Mouse (Mus musculus): ENCODE data around the gene Tspan10.

Tspan10 gene

DNA sequence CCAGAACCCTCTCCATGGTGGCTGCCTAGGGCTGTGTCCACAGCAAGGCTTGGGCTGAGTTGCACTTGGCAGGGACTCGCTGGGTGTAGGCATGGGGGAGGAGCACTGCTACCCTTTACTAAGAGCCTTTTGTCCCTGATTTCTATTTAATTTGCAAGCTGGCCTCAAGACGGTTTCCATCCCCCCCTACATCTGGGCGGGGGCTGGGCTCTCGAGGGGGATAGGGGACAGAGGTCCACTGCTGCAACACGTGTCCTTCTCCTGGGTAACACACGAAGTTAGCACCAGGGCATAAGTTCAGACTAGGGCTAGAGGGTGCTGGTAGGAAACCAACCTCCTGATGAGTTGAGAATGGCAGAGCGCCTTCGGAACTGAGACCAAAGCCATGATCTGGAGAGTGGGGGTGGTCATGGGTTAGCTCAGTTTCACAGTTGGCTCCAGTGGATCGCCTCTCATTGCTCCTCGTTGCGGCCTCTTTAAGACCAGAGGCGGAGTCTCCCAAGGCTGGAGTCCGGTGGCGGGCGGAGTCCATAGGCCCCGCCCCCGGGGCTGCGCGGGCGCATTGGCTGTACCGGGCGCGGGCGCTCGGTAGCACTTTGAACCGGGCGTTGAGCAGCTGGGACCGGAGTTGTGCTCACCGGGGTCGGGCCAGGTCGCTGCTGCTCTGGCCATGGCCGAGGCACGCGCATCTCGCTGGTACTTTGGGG lies 49.0 kb downstream of the Tspan10 start, which contains the start of gene Slc25a10:
Slc25a10 (plus strand) TSS at position 524 of the 707 bp plus-strand sequence.
- in situ Hi-C loops (cut with MboI; ENCODE audit: unreplicated experiment in 2 of 2): no loop called here

DNA sequence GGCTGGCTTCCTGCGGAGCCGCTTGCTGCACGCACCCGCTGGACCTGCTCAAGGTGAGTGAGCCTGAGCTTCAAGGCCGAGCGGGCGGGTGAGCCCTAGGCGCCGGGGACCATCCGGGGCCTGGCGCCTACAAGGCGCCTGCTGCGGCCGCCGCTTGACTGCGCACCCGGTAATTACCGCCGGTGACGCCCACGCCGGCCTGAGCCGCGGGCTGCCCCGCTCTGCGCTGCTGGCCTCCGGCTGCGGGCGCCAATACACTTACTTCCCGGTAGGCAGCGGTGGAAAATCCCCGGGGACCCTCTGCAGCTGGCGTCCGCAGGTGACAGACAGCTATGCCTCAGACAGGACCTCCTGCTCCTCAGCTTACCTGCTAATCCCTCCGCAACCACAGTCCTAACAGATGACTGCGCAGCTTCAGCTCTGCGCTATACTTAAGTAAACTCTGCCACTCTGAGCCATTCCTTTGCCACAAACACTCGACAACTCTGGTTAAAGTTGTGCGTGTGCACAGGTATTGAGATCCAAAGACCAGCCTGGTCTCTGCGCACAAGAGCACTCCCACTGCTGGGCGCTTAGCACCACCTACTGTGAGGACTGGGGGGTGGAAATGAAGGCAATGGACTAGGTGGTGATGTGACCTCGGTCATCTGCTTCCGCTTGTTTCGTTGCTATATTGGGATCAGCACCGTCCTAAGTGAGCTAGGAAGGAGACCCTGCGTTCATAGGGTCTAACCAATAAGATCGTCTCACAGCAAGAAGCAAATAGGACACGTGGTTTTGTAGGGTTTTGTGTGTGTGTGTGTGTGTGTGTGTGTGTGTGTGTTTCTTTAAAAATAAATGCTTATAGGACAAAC lies 49.8 kb downstream of the Tspan10 start:
- in situ Hi-C loops (cut with MboI; ENCODE audit: unreplicated experiment in 2 of 2): no loop called here

- in situ Hi-C loops (cut with MboI; ENCODE audit: unreplicated experiment in 2 of 2): no loop called here
Measured at GRCm38 (mm10) chr11:120492878-120493203, 50.4 kb downstream of the Tspan10 start.

- in situ Hi-C loops (cut with MboI; ENCODE audit: unreplicated experiment in 2 of 2): no loop called here
Measured at GRCm38 (mm10) chr11:120493351-120493750, 50.9 kb downstream of the Tspan10 start.

DNA sequence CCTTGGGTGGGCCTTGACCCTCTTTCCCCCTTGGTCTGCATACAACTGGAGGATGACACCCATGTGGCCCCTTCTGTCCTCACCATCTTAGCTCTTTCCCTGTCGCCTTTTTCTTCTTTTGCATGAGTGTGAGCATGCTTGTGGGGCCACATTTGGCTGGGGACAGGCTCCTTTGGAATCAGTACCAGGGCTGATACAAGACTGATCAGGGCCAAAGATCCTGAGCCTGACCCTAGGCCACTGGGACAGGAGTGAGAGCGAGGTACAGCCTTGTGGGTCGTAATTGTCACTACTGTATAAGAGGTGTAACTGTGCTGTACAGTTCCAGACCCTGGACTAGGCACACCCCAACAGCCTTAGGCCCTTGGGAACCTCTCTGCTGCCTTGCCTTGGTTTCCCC lies 51.5 kb downstream of the Tspan10 start:
- in situ Hi-C loops (cut with MboI; ENCODE audit: unreplicated experiment in 2 of 2): no loop called here
